Mouse (Mus musculus): ENCODE data around the gene Lsm4.

The Lsm4 gene

GRCm38 (mm10) chr8:70699834-70700554, 26.9 kb downstream of the Lsm4 start:
- peak; percentile 87 for DNase-seq (ENCODE audit: low read depth, low spot score)

GRCm38 (mm10) chr8:70700555-70700922, 27.5 kb downstream of the Lsm4 start:
- peak; percentile 96 for DNase-seq (ENCODE audit: low read depth, low spot score)

- DNase-seq (ENCODE audit: low read depth, low spot score): peak; percentile 68
Observed at GRCm38 (mm10) chr8:70701048-70701981, 28.3 kb downstream of the Lsm4 start.

GRCm38 (mm10) chr8:70701982-70702841, 29.2 kb downstream of the Lsm4 start:
- DNase-seq (ENCODE audit: low read depth, low spot score): peak; percentile 58

GRCm38 (mm10) chr8:70702842-70703182, 29.8 kb downstream of the Lsm4 start:
- peak; percentile 49 for DNase-seq (ENCODE audit: low read depth, low spot score)

GRCm38 (mm10) chr8:70703287-70703686, 30.2 kb downstream of the Lsm4 start, which contains the start of gene Iqcn:
Gene Iqcn (plus strand): TSS chr8:70703457.
- no peak for DNase-seq (ENCODE audit: low read depth, low spot score)

- no peak for DNase-seq (ENCODE audit: low read depth, low spot score)
Observed at GRCm38 (mm10) chr8:70708281-70708680, 35.2 kb downstream of the Lsm4 start.

GRCm38 (mm10) chr8:70709794-70710193, 36.7 kb downstream of the Lsm4 start:
- no peak for DNase-seq (ENCODE audit: low read depth, low spot score)

- DNase-seq (ENCODE audit: low read depth, low spot score): no peak
Observed at GRCm38 (mm10) chr8:70710296-70710695, 37.2 kb downstream of the Lsm4 start.

GRCm38 (mm10) chr8:70711041-70711440, 38.0 kb downstream of the Lsm4 start:
- DNase-seq (ENCODE audit: low read depth, low spot score): no peak

GRCm38 (mm10) chr8:70713991-70714390, 40.9 kb downstream of the Lsm4 start:
- DNase-seq (ENCODE audit: low read depth, low spot score): no peak

GRCm38 (mm10) chr8:70715086-70715485, 42.0 kb downstream of the Lsm4 start:
- DNase-seq (ENCODE audit: low read depth, low spot score): no peak

GRCm38 (mm10) chr8:70716521-70717400, 43.7 kb downstream of the Lsm4 start:
- DNase-seq (ENCODE audit: low read depth, low spot score): no peak

- DNase-seq (ENCODE audit: low read depth, low spot score): peak; percentile 87
Observed at GRCm38 (mm10) chr8:70718297-70718696, 45.2 kb downstream of the Lsm4 start, which contains the start of gene Gm3336. Gene Gm3336 (plus strand): TSS chr8:70718543.

GRCm38 (mm10) chr8:70719796-70720270, 46.8 kb downstream of the Lsm4 start:
- peak; percentile 15 for DNase-seq (ENCODE audit: low read depth, low spot score)

GRCm38 (mm10) chr8:70720739-70721138, 47.7 kb downstream of the Lsm4 start:
- DNase-seq (ENCODE audit: low read depth, low spot score): peak; percentile 89

- no peak for DNase-seq (ENCODE audit: low read depth, low spot score)
Observed at GRCm38 (mm10) chr8:70721601-70722000, 48.6 kb downstream of the Lsm4 start.

- DNase-seq (ENCODE audit: low read depth, low spot score): no peak
Observed at GRCm38 (mm10) chr8:70723486-70724210, 50.6 kb downstream of the Lsm4 start, which contains the start of gene Pde4c. Gene Pde4c (plus strand): TSS chr8:70723720.

GRCm38 (mm10) chr8:70724216-70724615, 51.2 kb downstream of the Lsm4 start:
- no peak for DNase-seq (ENCODE audit: low read depth, low spot score)
